In the genomic region with DNA sequence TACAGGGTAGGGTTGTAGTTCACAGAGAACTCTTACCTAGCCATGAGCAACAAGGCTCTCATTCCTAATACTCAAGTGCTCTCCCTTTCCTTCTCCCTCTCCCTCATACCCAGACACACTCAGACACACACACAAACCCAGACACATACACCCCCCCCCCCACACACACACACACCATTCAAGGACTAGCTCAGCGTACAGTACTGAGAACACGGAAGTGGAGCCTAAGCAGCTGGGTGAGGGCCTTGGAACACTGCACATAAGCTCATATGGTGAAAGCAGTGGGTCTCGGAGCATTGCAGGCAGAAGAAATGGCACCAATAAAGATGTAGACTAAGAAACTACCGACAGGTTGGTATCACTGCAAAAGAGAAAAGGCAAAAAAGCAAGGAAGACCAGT, we compare ENCODE assay signal across 20 mouse cellular contexts.
DNase-seq lines count a peak whose midpoint lies in the region; ATAC-seq and TF ChIP-seq lines count a peak whose summit lies in the region.
"Had no signal": no experiment of that assay in that cellular context is flagged by ENCODE, and none has a peak within 500 bp of the region (broad histone marks: within the 10 kb centered on the region; RNA-seq: fewer than 3 reads in every experiment).

No protein-coding gene starts in this region.

- 0 out of 2 replicates have a peak, but pooled peaks have one; percentile 27 for ATAC-seq in forebrain, embryonic 11.5 days (replicated peaks; ENCODE audit: low FRiP score)
- no peak for ATAC-seq in forebrain, postnatal 0 days
- peak; percentile 50; the same call in 1 of the 2 replicates for ATAC-seq in lung, embryonic 16.5 days (ENCODE audit: low read depth)
- peak; percentile 38 for ATAC-seq in granulocyte monocyte progenitor cell, adult 5-6 weeks (replicated peaks; ENCODE audit: poor library complexity, severe bottlenecking)
- ATAC-seq in kidney, embryonic 14.5 days (ENCODE audit: low FRiP score, low TSS enrichment), result no peak
- ATAC-seq: CD4-positive, CD25-positive, alpha-beta regulatory T cell, adult 4 months; Patski had no signal

- no peak for TF ChIP-seq CTCF in forebrain, postnatal 0 days (IDR thresholded peaks at IDR 0.05; ENCODE audit: low read depth)
- TF ChIP-seq CTCF in olfactory bulb, adult 2 months (IDR thresholded peaks at IDR 0.05; ENCODE audit: insufficient read depth, low read depth, low read length), result no peak

- no peaks in the 10 kb centered on the region for H3K36me3 ChIP-seq in forebrain, embryonic 11.5 days (ENCODE audit: control insufficient read depth, insufficient read depth, low read length)
- H3K36me3 ChIP-seq in forebrain, postnatal 0 days (ENCODE audit: insufficient read depth), result no peaks in the 10 kb centered on the region
- no peaks in the 10 kb centered on the region for H3K36me3 ChIP-seq in lung, embryonic 16.5 days (ENCODE audit: control insufficient read depth, insufficient read depth, low read length)
- H3K36me3 ChIP-seq in kidney, embryonic 14.5 days (ENCODE audit: control insufficient read depth, insufficient read depth, low read length), result no peaks in the 10 kb centered on the region
- H3K36me3 ChIP-seq: hindbrain, embryonic 15.5 days; midbrain, embryonic 12.5 days had no signal

- no peak for DNase-seq in forebrain, embryonic 11.5 days (ENCODE audit: low spot score)
- DNase-seq in forebrain, postnatal 0 days, result no peak
- no peak for DNase-seq in lung, postnatal 4 days
- DNase-seq in frontal cortex, postnatal 36 days (ENCODE audit: low spot score in 2 of 2), result no peak
- DNase-seq: adrenal gland, postnatal 10 days; cerebellum, adult 9-11 months; kidney, adult 8-10 months; kidney, postnatal 4 days; right cerebral cortex, postnatal 4 days had no signal

- no peak overlapping the region for H3K4me2 ChIP-seq in forebrain, embryonic 11.5 days (ENCODE audit: low read depth, low read length, severe bottlenecking)
- no peak overlapping the region for H3K4me2 ChIP-seq in forebrain, postnatal 0 days (ENCODE audit: low read depth)
- H3K4me2 ChIP-seq in lung, embryonic 16.5 days (ENCODE audit: low read depth, low read length), result no peak overlapping the region
- H3K4me2 ChIP-seq in kidney, embryonic 14.5 days (replicated peaks; ENCODE audit: low read depth, low read length), result no peak overlapping the region
- H3K4me2 ChIP-seq: heart, embryonic 13.5 days; hindbrain, embryonic 15.5 days had no signal

- no peak for TF ChIP-seq POLR2A in olfactory bulb, adult 2 months (IDR thresholded peaks at IDR 0.05; ENCODE audit: insufficient read depth, low read depth, low read length)

- H3K4me3 ChIP-seq in forebrain, embryonic 11.5 days (ENCODE audit: low read depth, low read length), result no peak overlapping the region
- no peak overlapping the region for H3K4me3 ChIP-seq in forebrain, postnatal 0 days (ENCODE audit: low read depth, low read length)
- H3K4me3 ChIP-seq in lung, embryonic 16.5 days (ENCODE audit: low read length), result no peak overlapping the region
- no peak overlapping the region for H3K4me3 ChIP-seq in olfactory bulb, adult 2 months (ENCODE audit: insufficient read depth, low read depth, low read length)
- H3K4me3 ChIP-seq in kidney, embryonic 14.5 days (ENCODE audit: low read length), result no peak overlapping the region
- H3K4me3 ChIP-seq: heart, embryonic 13.5 days; hindbrain, embryonic 15.5 days; midbrain, embryonic 12.5 days had no signal

- H3K27me3 ChIP-seq in forebrain, embryonic 11.5 days (ENCODE audit: control insufficient read depth, insufficient read depth, low read length), result no peaks in the 10 kb centered on the region
- H3K27me3 ChIP-seq in forebrain, postnatal 0 days (ENCODE audit: insufficient read depth, low read length), result no peaks in the 10 kb centered on the region
- no peaks in the 10 kb centered on the region for H3K27me3 ChIP-seq in lung, embryonic 16.5 days (ENCODE audit: control insufficient read depth, insufficient read depth, low read depth, low read length)
- H3K27me3 ChIP-seq in kidney, embryonic 14.5 days (ENCODE audit: control insufficient read depth, insufficient read depth, low read length), result no peaks in the 10 kb centered on the region
- H3K27me3 ChIP-seq: heart, embryonic 13.5 days; hindbrain, embryonic 15.5 days; midbrain, embryonic 12.5 days; Patski had no signal

- WGBS in forebrain, embryonic 11.5 days, result 91% methylated on average over 4 of the region's 4 CpGs
- WGBS in forebrain, postnatal 0 days, result 87% methylated on average over 4 of the region's 4 CpGs
- 70% methylated on average over 4 of the region's 4 CpGs for WGBS in lung, embryonic 16.5 days
- WGBS in olfactory bulb, adult 2 months, result 85% methylated on average over 4 of the region's 4 CpGs
- 88% methylated on average over 4 of the region's 4 CpGs for WGBS in kidney, embryonic 14.5 days

- H3K9me3 ChIP-seq in forebrain, embryonic 11.5 days (ENCODE audit: control insufficient read depth, low read length), result no peaks in the 10 kb centered on the region
- no peaks in the 10 kb centered on the region for H3K9me3 ChIP-seq in forebrain, postnatal 0 days (ENCODE audit: low read length)
- no peaks in the 10 kb centered on the region for H3K9me3 ChIP-seq in lung, embryonic 16.5 days (ENCODE audit: control insufficient read depth, low read length)
- no peaks in the 10 kb centered on the region for H3K9me3 ChIP-seq in kidney, embryonic 14.5 days (ENCODE audit: control insufficient read depth, low read length)
- H3K9me3 ChIP-seq: heart, embryonic 13.5 days; hindbrain, embryonic 15.5 days; midbrain, embryonic 12.5 days had no signal

- no peak overlapping the region for H3K27ac ChIP-seq in forebrain, embryonic 11.5 days (ENCODE audit: low read depth, low read length)
- H3K27ac ChIP-seq in forebrain, postnatal 0 days (ENCODE audit: low read depth, low read length), result no peak overlapping the region
- H3K27ac ChIP-seq in lung, embryonic 16.5 days (ENCODE audit: low read length), result peak overlapping the region; percentile 16; the same call in 1 of the 2 replicates
- peak overlapping the region; percentile 85 for H3K27ac ChIP-seq in olfactory bulb, adult 2 months (ENCODE audit: insufficient read depth, low read depth, low read length)
- H3K27ac ChIP-seq in kidney, embryonic 14.5 days (ENCODE audit: low read depth, low read length), result no peak overlapping the region
- H3K27ac ChIP-seq: heart, embryonic 13.5 days; hindbrain, embryonic 15.5 days; liver, embryonic 14.5 days; macrophage; midbrain, embryonic 12.5 days had no signal

- H3K4me1 ChIP-seq in forebrain, embryonic 11.5 days (replicated peaks; ENCODE audit: control insufficient read depth, insufficient read depth, low read length), result 0 out of 2 replicates have a peak, but pooled peaks cover 2% of the 10 kb centered on the region
- H3K4me1 ChIP-seq in forebrain, postnatal 0 days (ENCODE audit: insufficient read depth), result peaks cover 13% of the 10 kb centered on the region
- peaks cover 3% of the 10 kb centered on the region; the same call in 1 of the 2 replicates for H3K4me1 ChIP-seq in lung, embryonic 16.5 days (replicated peaks; ENCODE audit: control insufficient read depth, insufficient read depth, low read length)
- peaks cover 19% of the 10 kb centered on the region for H3K4me1 ChIP-seq in olfactory bulb, adult 2 months (ENCODE audit: control insufficient read depth, insufficient read depth, low read length)
- 0 out of 2 replicates have a peak, but pooled peaks cover 2% of the 10 kb centered on the region for H3K4me1 ChIP-seq in kidney, embryonic 14.5 days (ENCODE audit: control insufficient read depth, insufficient read depth, low read length)

- no peak overlapping the region for H3K9ac ChIP-seq in forebrain, embryonic 11.5 days (ENCODE audit: low read length)
- H3K9ac ChIP-seq in forebrain, postnatal 0 days, result no peak overlapping the region
- no peak overlapping the region for H3K9ac ChIP-seq in lung, embryonic 16.5 days (ENCODE audit: low read length)
- no peak overlapping the region for H3K9ac ChIP-seq in kidney, embryonic 14.5 days (ENCODE audit: low read depth, low read length)
- H3K9ac ChIP-seq: heart, embryonic 13.5 days; hindbrain, embryonic 15.5 days; liver, embryonic 14.5 days; midbrain, embryonic 12.5 days had no signal

Comparison
In these comparisons a context has a peak if more than half of its experiments do, and no peak if none do; other contexts are left out.
1. ATAC-seq: peak in forebrain, embryonic 11.5 days (single experiment), lung, embryonic 16.5 days (single experiment) and granulocyte monocyte progenitor cell, adult 5-6 weeks (single experiment); none in forebrain, postnatal 0 days (single experiment) and kidney, embryonic 14.5 days (single experiment).
2. H3K27ac ChIP-seq: peak in lung, embryonic 16.5 days (single experiment) and olfactory bulb, adult 2 months (single experiment); none in forebrain, embryonic 11.5 days (single experiment), forebrain, postnatal 0 days (single experiment) and kidney, embryonic 14.5 days (single experiment).